Mouse (Mus musculus) lung, postnatal 4 days (tissue): ENCODE measurements around the gene Hpse2.
"Not testable (repeated sequence)": the region's sequence is repeated elsewhere in the genome, so short reads cannot be mapped to it uniquely, and the experiment has no call there.

Experiments
- DNase-seq, 2 experiments: peaks; one replicate each; pipeline ENCODE4 v3.0.0; 2021

Hpse2 gene

DNA sequence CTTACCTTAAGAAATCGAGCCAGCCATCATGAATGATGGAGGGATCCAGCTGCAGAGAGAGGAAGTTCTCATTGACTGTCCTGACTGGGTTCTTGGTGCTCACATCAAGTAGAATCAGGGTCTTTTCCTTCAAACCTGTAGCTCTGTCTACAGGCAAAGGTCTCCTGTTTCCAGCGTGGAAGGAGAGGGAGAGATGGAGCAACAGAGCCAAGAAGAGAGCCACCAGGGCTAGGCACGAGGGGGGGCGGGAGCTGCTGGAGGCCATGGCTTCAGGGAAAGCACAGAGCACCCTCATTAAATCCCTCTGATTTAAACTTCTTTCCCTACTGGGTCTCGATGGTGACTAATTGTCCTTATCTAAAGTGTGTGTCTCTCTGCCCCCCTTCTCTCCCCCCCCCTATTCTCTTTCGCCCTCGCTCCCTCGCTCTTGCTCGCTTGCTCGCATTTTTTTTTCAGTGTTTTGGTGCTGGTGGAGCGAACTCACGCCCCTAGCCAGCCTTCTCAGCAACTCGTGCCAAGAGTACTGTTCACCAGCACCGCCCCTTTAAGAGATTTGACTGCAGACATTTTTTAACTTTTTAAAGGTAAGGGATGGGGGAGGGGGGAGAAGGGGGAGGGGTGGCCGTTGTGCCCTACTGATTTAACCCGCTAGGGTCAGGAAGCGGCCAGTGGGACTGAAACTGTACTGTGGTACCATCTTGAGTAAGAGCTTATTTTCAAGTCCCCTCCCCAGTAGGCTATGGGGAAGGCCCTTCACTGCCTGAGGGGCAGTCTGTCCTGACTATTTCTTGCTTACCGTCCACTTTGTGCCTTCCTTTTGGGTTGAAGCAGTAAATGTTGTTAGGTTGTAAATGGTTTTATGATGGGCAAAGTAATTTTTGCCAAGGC, at the start of gene Hpse2:
Gene Hpse2 (minus strand): TSS at position 339 of the 888 bp plus-strand sequence.
- DNase-seq = no peak

DNA sequence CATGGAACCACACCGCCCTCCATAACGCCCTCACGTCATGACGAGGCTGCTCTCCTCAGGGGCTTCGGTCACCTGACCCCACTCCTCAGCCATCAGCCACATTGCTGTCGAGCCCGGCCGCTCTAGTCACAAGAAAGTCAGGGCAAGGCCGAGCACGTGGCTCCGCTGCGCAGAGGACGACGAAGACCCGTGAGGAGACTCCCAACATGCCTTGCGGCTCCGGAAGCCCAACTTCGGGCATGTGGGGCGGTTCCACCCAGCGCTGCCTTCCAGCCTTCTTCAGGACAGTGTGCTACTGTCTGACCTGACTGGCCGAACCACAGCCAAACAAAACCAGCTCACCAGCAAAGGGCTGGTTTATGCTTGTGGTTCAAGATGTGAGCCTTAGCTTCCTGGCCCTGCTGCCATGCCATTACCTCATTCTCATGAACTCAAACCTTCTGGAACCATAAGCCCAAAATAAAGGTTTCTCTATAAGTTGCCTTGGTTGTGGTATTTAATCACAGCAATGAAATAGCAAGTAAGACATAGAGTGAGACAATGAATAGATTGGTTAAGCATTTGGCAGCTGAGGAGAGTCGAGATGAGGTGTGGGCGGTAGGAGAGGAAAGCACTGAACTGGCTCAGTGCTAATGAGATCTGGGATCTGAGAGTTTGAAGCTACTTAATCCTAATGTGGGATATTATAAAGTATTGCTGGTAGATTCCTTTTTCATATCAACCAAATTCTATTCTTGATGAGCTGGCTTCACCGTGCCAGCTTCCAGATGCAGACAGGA, 39.5 kb upstream of the Hpse2 start:
- peak in 1 of 2 experiments; percentile 19 for DNase-seq

DNA sequence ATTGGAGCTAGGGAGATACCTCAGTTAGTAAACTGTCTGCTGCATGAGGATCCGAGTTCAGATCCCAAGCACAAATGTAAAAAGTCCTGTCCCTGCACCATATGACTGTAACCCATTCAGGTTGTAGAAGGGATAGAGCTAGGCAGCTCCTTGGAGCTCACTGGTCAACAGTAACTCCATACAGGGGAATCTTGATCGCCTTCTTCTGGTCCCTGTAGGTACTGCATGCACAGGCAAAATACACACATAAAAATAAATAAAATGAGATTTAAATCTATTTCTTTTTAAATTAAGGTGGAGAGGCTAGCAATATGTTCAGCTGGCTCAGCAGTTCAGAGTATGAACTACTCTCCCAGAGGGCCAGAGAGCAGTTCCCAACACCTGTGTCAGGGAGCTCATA, 35.9 kb upstream of the Hpse2 start:
- no peak for DNase-seq

DNA sequence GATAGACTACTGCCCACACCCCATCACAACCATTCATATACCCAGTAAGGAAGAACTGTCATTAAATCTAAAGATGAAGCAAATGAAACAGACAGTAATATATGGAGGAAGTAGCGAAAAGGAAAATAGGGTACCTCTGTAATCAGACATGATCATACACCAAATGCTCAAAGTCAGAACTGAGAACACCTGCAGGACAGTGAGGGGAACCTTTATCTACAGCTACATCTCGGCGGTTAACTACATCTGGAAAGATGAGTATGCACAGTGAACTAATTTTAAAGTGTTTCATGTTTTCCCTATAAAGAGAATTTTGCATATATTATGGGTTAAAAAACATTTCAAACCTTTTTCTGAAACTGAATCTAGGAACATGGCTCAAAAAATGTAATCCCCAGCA, 32.4 kb upstream of the Hpse2 start:
- no peak for DNase-seq

DNA sequence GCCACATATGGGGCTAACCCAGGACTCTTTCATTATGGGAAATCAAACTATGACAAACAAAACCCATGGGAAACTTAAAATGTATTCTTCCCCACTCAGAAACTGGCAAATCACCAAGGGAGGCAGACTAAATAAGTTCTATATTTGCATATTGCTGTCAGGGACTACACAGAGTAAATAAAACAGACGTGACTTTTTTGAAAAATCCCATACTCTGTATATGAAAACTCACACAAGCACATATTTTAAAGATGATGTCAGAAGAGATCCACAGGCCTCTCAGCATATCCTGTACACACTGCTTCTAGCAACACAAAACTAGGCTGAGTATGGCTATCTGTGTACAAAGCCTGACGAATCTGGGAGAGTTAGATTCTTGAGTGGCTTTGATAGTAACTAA, 27.4 kb upstream of the Hpse2 start:
- no peak for DNase-seq

DNA sequence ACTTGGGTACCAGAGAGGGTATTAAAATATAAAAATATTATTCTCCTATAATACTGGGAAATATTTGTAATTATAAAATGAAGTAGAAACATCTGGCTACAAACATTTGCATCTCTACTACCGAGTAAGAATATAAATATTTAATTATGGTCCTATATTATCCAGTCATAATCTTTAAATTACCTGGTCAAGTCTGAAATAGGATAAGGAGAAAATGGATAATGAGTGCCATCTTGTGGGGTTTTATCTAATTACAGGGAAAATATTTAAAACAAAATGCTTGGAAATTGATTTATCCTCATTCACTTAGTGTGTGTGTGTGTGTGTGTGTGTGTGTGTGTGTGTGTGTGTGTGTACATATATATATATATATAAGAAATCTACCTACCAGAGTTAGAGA, 19.0 kb upstream of the Hpse2 start:
- DNase-seq = no peak

DNA sequence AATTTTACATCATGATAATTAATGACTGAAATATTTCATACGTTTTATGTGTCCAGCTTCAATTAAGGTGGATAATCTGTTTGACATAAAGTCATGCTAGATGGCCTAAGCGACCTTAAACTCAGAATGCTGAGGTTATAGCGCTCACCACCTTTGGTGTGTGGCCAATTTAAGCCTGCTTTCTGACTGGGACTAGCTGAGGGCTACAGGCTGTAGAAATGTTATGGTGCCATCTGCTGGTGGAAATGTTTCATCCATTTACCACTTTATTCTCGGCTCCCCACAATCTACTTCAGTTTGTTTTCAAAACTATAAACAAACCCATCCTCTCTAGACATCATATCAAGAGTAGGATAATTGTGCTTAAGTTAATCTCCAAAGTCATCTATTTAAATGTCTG, 8.2 kb upstream of the Hpse2 start:
- peak in 1 of 2 experiments; percentile 40 for DNase-seq

DNA sequence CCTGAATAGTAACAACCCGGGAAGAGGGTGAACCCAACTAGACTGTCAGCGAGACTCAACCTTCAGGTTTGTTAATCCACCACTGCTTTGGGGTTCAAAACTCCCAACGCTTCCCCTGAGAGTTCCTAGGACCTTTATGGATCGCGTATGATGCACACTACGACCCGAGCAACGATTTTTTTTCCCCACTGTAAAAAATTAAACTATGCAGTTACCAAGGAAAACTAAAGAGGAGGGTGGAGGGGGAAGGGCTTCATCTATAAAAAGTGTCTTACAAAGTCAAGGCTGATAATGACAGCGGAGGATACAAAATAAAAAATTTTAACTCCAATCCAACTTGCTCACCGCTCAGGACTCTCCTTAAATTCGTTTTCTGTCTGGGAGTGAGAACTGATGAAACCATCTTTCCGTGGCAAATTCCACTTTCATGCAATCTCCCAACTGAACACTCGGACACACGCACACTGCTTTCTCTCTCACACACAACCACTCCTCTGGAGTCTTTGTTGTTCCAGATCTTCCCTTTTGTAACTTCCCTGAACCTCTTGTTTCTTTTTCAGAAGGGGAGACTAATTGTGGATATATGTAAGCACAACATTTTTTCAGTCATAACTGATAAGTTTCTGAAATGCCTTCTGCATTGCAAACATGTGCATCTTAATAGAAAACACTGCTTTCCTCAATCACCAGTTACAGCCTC, 934 bp downstream of the Hpse2 start:
- no peak for DNase-seq

DNA sequence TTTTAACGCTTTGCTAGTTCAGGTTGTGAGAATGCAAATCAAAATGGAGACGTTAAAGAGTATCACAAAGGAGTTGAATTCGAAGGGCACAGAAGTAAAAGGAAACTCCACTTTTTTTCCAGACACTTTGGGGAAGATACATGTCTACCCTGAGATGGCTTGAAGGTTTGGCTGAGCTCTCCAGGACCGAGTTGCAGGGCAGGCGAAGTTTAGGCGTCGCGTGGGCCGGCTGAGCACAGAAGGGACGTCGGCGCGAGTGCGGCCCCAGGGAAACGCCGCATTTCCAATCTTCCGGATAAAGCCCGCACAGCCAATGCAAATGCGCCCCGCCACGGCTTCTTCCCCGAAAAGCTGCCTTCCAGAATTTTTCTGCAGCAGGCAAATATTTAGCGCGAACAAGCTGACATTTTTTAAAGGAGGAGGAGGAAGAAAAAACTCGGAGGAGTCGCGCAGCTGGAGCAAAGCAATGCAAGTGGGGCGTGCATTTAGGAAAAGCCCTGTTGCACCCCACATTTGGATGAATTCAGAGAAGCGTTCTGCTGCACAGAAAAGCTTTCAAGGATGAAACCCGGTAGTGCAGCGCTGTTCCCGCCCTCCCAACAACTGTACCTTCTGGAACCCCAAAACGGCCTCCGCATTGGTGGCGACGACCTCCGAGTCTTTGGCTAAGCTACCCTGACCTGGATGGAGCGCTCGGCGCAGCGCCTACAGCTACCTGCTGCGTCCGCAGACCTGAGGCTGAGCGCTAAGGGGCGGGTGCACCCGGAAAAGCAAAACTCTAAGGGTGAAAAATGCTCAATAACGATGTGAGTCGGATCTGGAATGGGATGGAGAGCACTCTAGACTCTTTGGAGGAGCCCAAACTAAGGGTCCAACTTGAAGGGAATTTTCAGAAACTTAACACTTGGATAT, 1.9 kb downstream of the Hpse2 start:
- DNase-seq = no peak

DNA sequence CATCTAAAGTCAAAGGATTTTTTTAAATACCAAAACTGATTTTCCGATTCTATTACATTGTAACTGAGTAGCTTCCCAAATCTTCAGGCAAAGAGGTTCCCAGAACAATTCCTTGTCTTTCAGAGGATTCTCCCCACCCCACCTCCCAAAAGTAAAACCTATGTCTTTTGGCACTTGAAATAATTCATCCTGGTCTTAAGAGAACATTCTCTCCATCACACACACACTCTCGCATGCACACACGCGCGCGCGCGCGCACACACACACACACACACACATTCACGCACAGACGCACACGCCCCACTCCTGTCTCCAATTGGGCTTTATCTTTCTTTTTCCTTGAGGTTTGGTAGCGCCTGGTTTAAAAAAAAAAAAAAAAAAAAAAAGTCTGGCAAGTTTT, 2.7 kb downstream of the Hpse2 start:
- DNase-seq = no peak

DNA sequence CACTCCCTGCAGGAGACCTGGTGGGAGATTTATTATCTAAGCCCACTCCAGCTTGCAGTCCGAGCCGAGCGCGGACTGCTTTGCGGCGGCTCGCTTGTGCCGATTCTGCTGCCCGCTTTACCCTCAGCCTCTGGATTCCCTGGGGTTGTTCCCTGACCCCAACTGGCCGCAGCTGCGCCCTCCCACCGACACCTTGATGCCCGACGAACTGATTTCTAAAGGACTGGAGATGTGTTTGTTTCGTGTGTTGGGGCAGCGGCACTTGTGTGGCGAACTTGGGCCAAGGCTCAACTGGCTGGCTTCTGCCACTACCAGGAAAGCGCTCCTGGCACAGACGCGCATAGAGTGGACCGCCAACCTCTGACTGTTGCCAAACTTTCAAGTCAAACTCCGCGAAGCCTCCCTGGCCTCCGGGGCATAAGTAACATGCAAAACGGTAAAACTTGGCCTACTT, 3.1 kb downstream of the Hpse2 start:
- DNase-seq = peak in 1 of 2 experiments; percentile 33

DNA sequence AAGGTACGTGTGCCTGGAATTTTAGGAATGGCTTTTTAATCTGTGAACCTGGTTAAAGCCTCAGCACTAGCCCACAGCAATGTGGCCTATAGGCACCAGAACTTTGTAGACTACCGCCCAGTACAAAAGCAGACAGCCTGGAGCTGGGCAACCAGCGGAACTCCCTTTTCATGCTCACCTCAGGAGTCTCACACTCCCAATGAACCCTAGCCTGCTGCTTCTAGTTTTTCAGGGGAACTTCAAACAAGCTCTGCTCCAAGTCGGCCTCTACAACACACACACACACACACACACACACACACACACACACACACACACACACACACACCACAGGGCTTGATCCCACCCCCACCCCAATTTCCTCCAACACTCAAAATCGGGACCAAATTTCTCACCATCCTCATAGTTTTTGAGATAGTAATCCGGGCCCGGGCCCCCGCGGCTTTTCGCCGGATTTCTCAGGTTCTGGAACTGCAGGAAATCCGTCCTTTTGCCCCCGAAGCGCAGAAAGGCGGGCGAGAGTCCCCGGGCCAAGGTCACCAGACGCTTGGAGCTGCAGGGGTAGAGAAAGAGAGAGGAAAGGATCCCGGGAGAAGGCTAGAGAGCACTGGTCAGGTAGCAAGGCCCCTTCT, 3.7 kb downstream of the Hpse2 start:
- no peak for DNase-seq

DNA sequence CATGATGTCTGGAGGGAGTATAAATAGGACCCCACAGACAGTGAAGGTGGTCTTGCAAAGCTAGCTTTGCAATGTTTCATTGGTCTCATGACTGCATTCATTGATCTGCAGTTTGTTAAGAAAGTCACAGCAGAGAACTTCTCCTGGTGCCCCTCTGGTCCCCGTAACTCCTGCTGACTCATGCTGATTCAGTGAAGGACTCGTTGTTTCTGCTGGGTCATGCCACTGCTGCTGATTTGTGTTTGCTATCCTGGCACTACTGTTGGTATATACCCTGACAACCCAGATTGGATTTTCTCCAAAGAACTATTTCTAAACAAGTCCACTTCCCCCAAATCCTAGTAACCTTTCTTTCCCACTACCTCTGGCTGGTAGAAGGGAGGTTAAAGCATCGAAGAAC, 29.3 kb downstream of the Hpse2 start:
- DNase-seq = no peak

DNA sequence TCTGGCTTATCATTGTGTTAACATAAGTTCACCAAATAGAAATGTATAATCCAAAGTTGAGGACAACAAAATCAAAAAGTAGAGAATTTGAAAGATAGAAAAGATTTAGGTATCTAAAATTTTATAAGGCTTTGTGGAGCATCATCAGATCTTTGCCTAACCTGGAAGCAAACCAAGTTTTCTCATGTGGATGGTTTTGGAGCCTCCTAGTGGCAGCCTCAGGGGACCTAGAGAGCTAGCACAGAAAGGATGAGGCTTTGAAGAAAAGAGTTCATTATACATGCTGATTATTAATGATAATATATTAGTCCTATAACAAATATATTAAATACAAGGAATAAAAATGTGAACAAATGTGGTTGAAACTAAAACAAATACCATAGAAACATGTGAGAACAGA, 77.0 kb downstream of the Hpse2 start:
- peak in 1 of 2 experiments; percentile 52 for DNase-seq

DNA sequence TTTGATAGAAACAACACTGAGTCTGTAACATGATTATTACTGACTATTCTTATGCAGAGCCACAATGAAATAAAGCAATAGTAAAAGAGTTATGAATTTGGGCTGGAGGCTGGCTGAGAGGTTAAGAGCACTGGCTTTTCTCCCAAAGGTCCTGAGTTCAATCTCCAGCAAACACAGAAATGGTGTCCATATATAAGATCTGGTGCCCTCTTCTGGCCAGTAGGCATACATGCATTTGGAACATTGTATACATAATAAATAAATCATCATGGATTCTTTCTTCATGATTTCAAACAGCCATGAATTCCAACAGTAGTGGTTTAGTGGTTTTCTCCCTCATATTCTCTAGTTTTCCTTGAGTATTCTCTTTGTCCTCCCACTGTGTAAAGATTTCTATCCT, 81.4 kb downstream of the Hpse2 start:
- DNase-seq = no peak

DNA sequence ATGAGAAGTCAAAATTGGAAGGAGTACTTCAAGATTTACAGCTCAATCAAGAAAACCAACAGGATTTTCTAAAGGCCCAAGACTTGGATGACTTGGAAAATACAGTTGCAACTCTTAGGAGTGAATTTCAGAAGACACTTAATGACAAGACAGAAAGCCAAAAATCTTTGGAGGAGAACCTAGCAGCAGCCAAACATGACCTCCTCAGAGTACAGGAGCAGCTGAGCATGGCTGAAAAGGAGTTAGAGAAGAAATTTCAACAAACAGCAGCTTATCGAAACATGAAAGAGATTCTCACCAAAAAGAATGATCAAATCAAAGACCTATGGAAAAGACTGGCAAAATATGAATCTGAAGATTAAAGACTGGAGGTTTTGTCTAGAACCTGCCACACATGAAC, 106.8 kb downstream of the Hpse2 start:
- DNase-seq = not testable (repeated sequence)

DNA sequence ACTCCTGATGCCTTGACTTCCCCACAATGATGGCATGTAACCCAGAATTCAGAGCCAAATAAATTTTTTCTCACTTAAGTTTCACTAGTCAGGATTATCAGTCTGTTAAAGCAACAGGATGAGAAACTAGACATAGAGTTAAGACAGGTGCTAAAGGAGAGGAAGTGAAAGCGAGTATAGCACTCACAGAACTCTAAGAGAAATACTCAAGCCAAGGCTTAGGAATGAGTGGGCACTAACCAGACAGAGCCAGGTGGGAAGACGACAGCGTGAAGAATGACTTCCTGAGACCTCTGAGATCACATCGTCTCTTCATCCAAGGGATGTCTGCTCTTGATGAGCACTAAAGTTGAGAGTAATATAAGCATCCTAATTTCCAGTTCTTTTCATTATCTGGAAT, 144.2 kb downstream of the Hpse2 start:
- DNase-seq = no peak

DNA sequence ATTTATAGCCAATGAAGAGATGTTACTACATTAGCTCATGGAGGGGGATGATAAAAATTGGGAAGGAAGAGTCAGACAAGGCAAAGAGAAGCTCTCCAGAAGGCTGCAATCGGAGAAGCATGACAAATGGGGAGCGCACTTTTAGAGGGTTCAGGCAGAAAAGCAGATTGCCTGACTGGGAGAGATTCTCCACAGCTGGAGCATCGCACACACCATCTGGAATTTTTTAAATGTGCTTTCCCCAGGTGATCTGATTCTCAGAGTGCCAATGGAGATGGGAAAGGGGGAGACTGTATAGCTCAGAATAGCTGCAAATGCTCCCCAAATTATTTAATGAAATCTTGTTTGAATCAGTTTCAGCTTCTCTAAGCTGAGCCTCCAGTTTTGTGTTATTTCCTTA, 156.4 kb downstream of the Hpse2 start:
- DNase-seq = no peak

DNA sequence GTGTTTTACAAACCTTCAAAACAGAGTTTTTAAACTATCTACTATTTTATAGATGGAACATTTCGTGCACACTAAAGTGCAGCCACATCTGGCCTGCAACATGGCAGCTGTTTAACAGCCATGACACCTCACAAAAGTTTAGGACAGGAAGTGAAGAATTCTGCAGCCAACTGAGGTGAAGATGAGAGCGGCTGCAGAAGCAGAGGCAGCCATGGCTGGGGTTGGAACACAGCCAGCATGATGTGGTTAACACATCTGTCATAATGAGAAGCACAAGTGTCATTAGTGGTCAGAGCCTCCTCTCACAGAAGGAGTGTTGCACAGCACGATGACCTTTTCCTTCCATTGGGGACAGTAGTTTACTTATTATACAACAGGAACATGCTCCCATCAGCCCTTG, 194.6 kb downstream of the Hpse2 start:
- peak; percentile 47 to 49 for DNase-seq

DNA sequence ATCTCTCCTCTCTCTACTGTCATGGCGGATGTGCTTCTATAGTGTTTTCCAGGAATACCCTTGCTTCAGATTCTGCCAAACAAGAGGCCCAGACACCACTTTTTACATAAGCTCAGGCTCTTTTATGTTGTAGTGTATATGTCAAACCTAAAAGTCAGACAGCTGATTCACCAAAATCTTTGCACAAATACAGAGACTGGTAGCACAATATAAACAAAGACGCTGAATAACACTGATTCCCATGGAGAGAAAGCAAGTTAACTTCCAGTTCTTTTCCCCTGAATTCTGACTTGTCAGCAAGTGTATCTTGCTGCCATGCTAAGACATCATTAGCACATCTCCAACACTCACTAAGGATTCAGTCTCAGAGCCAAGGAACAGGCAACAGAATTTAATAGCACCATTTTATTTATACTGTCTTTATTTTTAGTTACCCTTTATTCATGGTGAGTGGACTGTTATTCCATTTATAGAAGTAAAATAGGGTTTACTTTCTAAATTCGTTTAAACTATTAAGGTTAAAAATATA, 212.7 kb downstream of the Hpse2 start:
- no peak for DNase-seq

DNA sequence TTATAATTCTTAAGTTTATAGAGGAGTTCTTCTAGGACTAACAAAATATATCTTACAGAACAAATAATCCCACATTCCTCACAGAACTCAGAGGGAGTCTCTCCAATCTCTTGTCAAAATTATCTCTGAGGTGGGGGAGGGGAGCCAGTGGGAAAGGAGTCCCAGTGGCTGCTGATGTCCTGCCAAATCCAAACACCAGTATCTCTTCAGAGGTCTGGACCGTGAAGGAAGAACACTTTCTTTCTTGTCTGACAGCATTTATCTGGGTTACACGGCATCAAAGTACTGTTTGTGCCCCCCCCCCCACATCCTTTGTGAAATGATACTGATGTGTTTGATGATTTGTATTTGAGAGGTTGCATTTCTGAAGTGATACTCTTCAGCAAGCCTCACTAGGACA, 213.3 kb downstream of the Hpse2 start:
- no peak for DNase-seq

DNA sequence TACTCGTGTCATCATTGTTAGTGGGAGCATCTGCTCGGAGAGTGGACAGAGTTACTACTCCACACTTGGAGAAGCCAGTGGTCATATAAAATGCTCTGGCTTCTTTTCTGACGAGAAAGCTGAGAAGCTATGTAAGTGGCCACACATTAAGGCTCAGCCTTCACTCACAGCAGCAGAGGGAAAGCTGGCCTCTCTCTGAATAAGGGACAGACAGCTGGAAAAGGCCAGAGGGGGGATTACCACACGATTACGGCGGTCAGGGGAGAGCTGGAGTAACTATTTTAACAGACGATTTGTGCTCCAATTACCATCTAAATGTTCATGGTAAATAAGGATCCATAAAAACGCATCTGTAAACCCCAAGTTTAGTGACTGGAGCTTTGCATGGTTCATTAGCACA, 232.1 kb downstream of the Hpse2 start:
- DNase-seq = peak; percentile 10 to 47
